Mouse (Mus musculus) E14TG2a.4 (cell line): ENCODE measurements around the gene Gm128.

Experiments used
- H3K27me3 ChIP-seq: 2 replicates; pipeline ENCODE4 v1.6.1; 2014; ENCODE audit warnings: low read length, control low read depth; ENCODE audit not compliant: insufficient read depth
- H3K36me3 ChIP-seq: 2 replicates; pipeline ENCODE4 v1.6.1; 2014; ENCODE audit warnings: low read length, control low read depth; ENCODE audit not compliant: insufficient read depth
- H3K4me1 ChIP-seq: replicated peaks from 2 replicates; pipeline ENCODE4 v1.6.1; 2014; ENCODE audit warnings: low read depth, low read length, control low read depth
- H3K4me3 ChIP-seq: replicated peaks from 2 replicates; pipeline ENCODE4 v1.5.1; 2014; ENCODE audit warnings: mild to moderate bottlenecking, low read length
- H3K9me3 ChIP-seq: 2 replicates; pipeline ENCODE4 v1.6.1; 2014; ENCODE audit warnings: low read length, control low read depth
- CTCF ChIP-seq: conservative IDR thresholded peaks from 2 replicates; pipeline ENCODE4 v1.5.1; 2014; ENCODE audit warnings: low read length
- NANOG ChIP-seq: IDR thresholded peaks from 2 replicates; pipeline ENCODE4 v1.6.1; 2014; ENCODE audit warnings: borderline replicate concordance, low read length, mixed read lengths
- POU5F1 ChIP-seq: IDR thresholded peaks from 2 replicates; pipeline ENCODE4 v1.6.1; 2014; ENCODE audit warnings: low read length, borderline replicate concordance

The Gm128 gene

GRCm38 (mm10) chr3:95240900-95241299, 498 bp downstream of the Gm128 start:
- no peak for TF ChIP-seq CTCF
- no peak for TF ChIP-seq NANOG
- no peak for TF ChIP-seq POU5F1

GRCm38 (mm10) chr3:95239971-95240370, 1.4 kb downstream of the Gm128 start:
- Histone ChIP-seq H3K27me3 (peaks cover 3% of the 10 kb centered on the region; the same call in 1 of the 2 replicates), H3K36me3 (peaks cover 62% of the 10 kb centered on the region), H3K4me1 (peaks cover 71% of the 10 kb centered on the region), H3K9me3 (no peaks in the 10 kb centered on the region), H3K4me3 (peak overlapping the region; percentile 70)
- TF ChIP-seq CTCF (no peak), POU5F1 (no peak), NANOG (no peak)

More at GRCm38 (mm10) chr3:95240900-95241299, 498 bp downstream of the Gm128 start:
- Histone ChIP-seq H3K9me3 (no peaks in the 10 kb centered on the region), H3K4me3 (peak overlapping the region; percentile 70), H3K4me1 (peaks cover 61% of the 10 kb centered on the region), H3K36me3 (peaks cover 60% of the 10 kb centered on the region), H3K27me3 (peaks cover 3% of the 10 kb centered on the region; the same call in 1 of the 2 replicates)

GRCm38 (mm10) chr3:95239022-95239421, 2.4 kb downstream of the Gm128 start:
- no peak overlapping the region for H3K4me3 ChIP-seq
- H3K36me3 ChIP-seq = peaks cover 63% of the 10 kb centered on the region
- peaks cover 3% of the 10 kb centered on the region; the same call in 1 of the 2 replicates for H3K27me3 ChIP-seq
- TF ChIP-seq NANOG (no peak), POU5F1 (no peak), CTCF (0 out of 2 replicates have a peak, but pooled peaks have one; percentile 2)
- H3K4me1 ChIP-seq = peaks cover 80% of the 10 kb centered on the region
- no peaks in the 10 kb centered on the region for H3K9me3 ChIP-seq

- peaks cover 63% of the 10 kb centered on the region for H3K36me3 ChIP-seq
- H3K4me3 ChIP-seq = no peak overlapping the region
- H3K9me3 ChIP-seq = no peaks in the 10 kb centered on the region
- peaks cover 3% of the 10 kb centered on the region; the same call in 1 of the 2 replicates for H3K27me3 ChIP-seq
- TF ChIP-seq CTCF (no peak), POU5F1 (no peak), NANOG (no peak)
- peaks cover 87% of the 10 kb centered on the region for H3K4me1 ChIP-seq
These were observed 3.8 kb downstream of the Gm128 start for GRCm38 (mm10) chr3:95237541-95238099.

GRCm38 (mm10) chr3:95235386-95236301, 5.8 kb downstream of the Gm128 start:
- Histone ChIP-seq H3K4me1 (peaks cover 94% of the 10 kb centered on the region), H3K27me3 (peaks cover 1% of the 10 kb centered on the region; the same call in 1 of the 2 replicates), H3K9me3 (no peaks in the 10 kb centered on the region), H3K36me3 (peaks cover 78% of the 10 kb centered on the region), H3K4me3 (peak overlapping the region; percentile 30; the same call in 1 of the 2 replicates)
- TF ChIP-seq POU5F1 (no peak), CTCF (no peak), NANOG (no peak)

GRCm38 (mm10) chr3:95233303-95233980, 8.0 kb downstream of the Gm128 start:
- Histone ChIP-seq H3K27me3 (no peaks in the 10 kb centered on the region), H3K36me3 (peaks cover 76% of the 10 kb centered on the region), H3K4me1 (peaks cover 85% of the 10 kb centered on the region), H3K9me3 (no peaks in the 10 kb centered on the region), H3K4me3 (peak overlapping the region; percentile 92; the same call in 1 of the 2 replicates)
- TF ChIP-seq NANOG (no peak), CTCF (no peak), POU5F1 (no peak)

- Histone ChIP-seq H3K27me3 (no peaks in the 10 kb centered on the region), H3K9me3 (no peaks in the 10 kb centered on the region), H3K4me1 (peaks cover 81% of the 10 kb centered on the region), H3K4me3 (peak overlapping the region; percentile 92), H3K36me3 (peaks cover 70% of the 10 kb centered on the region)
- TF ChIP-seq CTCF (no peak), POU5F1 (no peak), NANOG (no peak)
These were observed 8.6 kb downstream of the Gm128 start for GRCm38 (mm10) chr3:95232771-95233170.
